Mouse (Mus musculus): ENCODE data around the gene Olfr462.

DNA sequence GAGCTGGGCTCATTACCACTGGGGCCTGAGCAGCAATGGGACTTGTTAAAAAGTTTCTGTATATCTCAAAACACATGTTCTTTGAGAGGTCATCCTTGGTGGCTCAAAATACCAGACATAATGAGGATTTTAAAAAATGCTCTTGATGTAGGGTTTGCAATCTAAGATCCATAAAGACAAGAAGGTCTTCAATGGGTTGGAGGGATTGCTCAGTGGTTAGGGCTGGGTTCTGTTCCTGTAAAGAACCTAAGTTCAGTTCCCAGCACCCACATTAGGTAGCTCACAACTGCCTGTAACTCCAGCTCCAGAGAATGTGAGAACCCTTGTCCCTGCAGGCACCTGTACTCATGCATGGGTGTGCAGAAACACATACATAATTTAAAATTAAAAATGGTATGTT lies 5.2 kb upstream of the Olfr462 start, which contains the start of gene Olfr463:
- TF ChIP-seq POLR2A (IDR thresholded peaks at IDR 0.05; ENCODE audit: insufficient read length, low read depth) (no peak), MAX (IDR thresholded peaks at IDR 0.05; ENCODE audit: low read depth) (no peak), MYOD1 (IDR thresholded peaks at IDR 0.05; ENCODE audit: control insufficient read depth in 1 of 3, insufficient read length in 2 of 3, low read depth in 2 of 3) (no peak), POLR2AphosphoS2 (IDR thresholded peaks at IDR 0.05; ENCODE audit: insufficient read length, low read depth) (no peak)
